Mouse (Mus musculus): ENCODE measurements at regions not wholly inside any gene's neighbourhood (a gene's known extent, or its start where the extent isn't known, plus 50 kb on each side); places are given as distances from the start of the nearest gene placed in this dataset.
"Not testable (repeated sequence)": the region's sequence is repeated elsewhere in the genome, so short reads cannot be mapped to it uniquely, and the experiment has no call there.

DNA sequence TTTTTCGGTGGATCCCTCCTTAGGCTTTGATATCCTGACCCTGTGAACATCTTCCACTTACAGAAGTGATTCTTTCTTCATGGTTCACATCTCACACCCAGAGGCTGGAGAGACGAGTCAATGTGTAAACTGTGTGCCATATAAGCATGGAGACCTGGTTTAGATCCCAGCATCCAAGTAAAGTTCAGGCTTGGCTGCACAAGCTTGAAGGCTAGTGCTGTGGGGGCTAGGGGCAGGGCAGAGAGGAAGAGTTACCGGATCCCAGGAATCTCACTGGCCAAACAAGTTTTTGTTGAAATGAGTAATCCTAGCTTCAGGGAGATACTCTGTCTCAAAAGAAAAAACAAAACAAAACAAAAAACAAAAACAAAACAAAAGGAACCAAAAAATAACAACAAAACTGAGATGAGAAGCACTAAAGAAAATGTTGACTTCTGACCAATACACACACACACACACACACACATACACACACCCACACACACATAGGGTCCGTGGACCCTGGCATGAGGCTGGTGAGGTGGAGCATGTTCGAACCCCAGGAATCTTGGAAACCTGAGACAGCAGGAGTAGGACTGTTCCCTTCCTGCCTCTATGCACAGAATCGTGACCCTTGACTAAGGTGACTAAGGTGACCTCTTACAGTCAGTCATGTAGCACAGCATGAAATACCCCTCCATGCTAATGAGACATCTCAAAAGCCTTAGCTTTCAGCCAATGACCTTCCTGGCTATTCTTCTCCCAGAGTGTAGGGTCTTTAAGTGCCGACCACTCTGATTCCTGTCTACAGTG, 55.2 kb downstream of the Gm12728 start:
- no peak for DNase-seq (ENCODE audit: extremely low spot score in 1 of 2, low spot score in 1 of 2)

- DNase-seq (ENCODE audit: extremely low spot score in 1 of 2, low spot score in 1 of 2), result not testable (repeated sequence)
Observed at GRCm38 (mm10) chr4:105845998-105846989, 56.6 kb downstream of the Gm12728 start.

- DNase-seq (ENCODE audit: extremely low spot score in 1 of 2, low spot score in 1 of 2), result no peak
Observed at GRCm38 (mm10) chr4:105853086-105853485, 63.4 kb downstream of the Gm12728 start.

- no peak for DNase-seq (ENCODE audit: extremely low spot score in 1 of 2, low spot score in 1 of 2)
Observed at GRCm38 (mm10) chr4:105859052-105859864, 69.6 kb downstream of the Gm12728 start.

DNA sequence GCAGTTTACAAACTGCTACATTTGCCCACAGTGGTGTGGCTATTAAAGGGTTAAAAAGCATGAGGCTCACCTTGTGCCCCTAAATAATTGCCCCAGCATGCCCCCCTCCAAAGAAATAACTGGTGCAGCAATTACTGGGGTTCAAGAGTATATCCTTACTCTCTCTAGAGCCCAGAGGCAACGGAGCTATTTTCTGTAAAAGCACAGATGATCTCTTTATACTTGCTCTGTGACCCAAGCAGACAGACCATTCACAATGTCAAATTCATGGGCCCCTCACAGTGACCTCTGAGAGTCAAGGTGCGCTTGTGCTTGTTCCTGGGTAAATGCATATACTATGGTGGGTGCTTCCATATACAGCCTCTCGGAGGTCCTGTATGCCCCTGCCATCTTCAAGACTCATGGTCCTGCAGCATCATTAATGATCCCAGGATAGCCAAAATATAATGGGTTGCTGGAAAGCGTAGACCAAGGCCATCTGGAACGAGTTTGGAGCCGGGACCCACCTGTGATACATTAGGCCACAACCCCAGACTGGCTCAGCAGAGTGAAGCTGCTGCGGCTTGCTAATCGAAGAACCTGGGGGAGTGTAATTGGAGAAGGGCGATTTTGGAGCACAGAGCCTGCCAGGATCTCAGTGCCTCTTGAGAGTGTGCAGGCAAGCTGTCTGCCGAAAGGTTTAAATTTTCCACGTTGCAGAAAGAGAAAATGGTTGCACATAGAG, 71.4 kb downstream of the Gm12728 start:
- DNase-seq (ENCODE audit: extremely low spot score in 1 of 2, low spot score in 1 of 2), result no peak

GRCm38 (mm10) chr4:105861654-105862037, 72.0 kb downstream of the Gm12728 start:
- DNase-seq (ENCODE audit: extremely low spot score in 1 of 2, low spot score in 1 of 2), result no peak

DNA sequence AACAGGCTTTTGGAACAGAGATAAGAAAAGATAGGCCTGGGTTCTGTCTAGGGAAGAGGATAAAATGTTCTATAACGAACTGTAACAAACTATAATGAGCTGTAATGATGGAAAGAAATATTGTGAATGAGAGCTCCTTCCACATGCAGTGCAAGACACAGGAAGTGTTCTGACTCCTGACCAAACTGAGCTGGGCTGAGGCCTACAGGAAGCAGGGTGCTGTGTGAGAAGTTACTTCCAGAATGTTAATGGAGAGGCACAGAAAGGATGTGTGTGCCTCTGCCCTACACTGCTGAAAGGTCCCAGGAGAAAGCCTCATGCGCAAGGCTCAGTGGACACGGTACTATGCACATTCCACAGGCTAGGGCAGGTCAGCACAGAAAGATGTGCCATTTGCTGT, 80.8 kb downstream of the Gm12728 start:
- DNase-seq (ENCODE audit: extremely low spot score in 1 of 2, low spot score in 1 of 2), result no peak

GRCm38 (mm10) chr4:105877246-105877645, 87.6 kb downstream of the Gm12728 start:
- no peak for DNase-seq (ENCODE audit: extremely low spot score in 1 of 2, low spot score in 1 of 2)

GRCm38 (mm10) chr4:105879891-105880290, 90.2 kb downstream of the Gm12728 start:
- no peak for DNase-seq (ENCODE audit: extremely low spot score in 1 of 2, low spot score in 1 of 2)

GRCm38 (mm10) chr4:105884791-105885190, 95.1 kb downstream of the Gm12728 start:
- no peak for DNase-seq (ENCODE audit: extremely low spot score in 1 of 2, low spot score in 1 of 2)

DNA sequence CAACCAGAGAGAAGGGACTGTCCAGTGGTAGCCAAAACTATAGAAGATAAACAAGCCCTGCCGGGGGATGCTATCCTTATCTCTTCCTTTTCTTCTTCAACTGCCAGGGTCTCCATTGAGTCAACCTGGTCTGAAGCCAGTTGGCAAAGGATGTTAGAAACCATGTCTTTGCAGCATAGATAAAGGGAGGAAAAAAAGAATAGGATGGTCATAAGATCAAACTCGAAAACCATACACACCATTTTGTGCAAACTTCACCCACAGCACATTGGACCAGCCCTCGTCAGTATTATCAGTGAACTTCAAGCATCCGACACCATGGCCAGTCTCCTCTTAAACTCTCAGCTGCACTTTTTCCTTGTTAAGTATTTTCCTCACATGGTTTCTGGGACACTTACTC, 101.8 kb downstream of the Gm12728 start:
- no peak for DNase-seq (ENCODE audit: extremely low spot score in 1 of 2, low spot score in 1 of 2)

- no peak for DNase-seq (ENCODE audit: extremely low spot score in 1 of 2, low spot score in 1 of 2)
Observed at GRCm38 (mm10) chr4:105892065-105892464, 102.4 kb downstream of the Gm12728 start.

GRCm38 (mm10) chr4:105895116-105895515, 105.4 kb downstream of the Gm12728 start:
- DNase-seq (ENCODE audit: extremely low spot score in 1 of 2, low spot score in 1 of 2), result no peak

- no peak for DNase-seq (ENCODE audit: extremely low spot score in 1 of 2, low spot score in 1 of 2)
Observed at GRCm38 (mm10) chr4:105898054-105898847, 108.6 kb downstream of the Gm12728 start.

- DNase-seq (ENCODE audit: extremely low spot score in 1 of 2, low spot score in 1 of 2), result no peak
Observed at GRCm38 (mm10) chr4:105904896-105905295, 115.2 kb downstream of the Gm12728 start.

DNA sequence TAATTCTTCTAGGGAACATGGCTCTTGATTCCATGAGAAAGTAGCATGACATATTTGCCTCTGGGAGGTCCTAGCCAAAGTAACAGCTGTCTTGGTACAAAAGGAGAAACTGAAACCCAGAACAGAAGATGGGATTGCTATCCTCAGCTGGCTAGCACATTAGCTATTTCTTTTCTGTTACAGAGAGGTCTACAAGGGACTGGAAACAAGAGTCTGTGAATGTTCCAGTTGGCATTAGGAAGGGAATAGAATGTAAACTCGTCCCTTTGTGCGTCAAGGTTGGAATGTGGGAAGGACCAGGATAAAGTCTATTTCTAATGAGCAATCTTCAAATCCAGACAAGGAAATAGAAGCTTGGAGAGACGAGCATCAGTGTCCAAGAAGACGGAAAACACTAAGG, 116.7 kb downstream of the Gm12728 start:
- no peak for DNase-seq (ENCODE audit: extremely low spot score in 1 of 2, low spot score in 1 of 2)

DNA sequence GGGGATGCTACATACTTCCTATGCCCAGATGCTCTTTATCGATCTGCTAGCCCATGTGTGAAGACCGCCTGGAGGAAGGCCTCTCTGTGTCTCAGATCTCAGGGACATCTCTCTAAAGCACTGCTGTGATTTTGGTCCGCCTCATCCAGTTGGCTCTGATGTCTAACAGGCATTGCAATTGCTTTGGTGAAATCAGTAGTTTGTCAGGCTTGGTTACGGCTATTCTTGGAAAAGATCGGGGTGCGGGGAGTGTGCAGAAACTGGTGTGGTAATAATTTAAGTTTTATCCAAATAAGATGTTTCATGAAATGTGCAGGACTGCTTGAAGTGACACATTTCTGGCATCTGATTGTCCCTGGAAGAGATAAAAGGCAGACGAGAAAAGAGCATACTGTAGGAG, 117.9 kb downstream of the Gm12728 start:
- DNase-seq (ENCODE audit: extremely low spot score in 1 of 2, low spot score in 1 of 2), result no peak

GRCm38 (mm10) chr4:105908281-105908680, 118.6 kb downstream of the Gm12728 start:
- DNase-seq (ENCODE audit: extremely low spot score in 1 of 2, low spot score in 1 of 2), result no peak

- DNase-seq (ENCODE audit: extremely low spot score in 1 of 2, low spot score in 1 of 2), result no peak
Observed at GRCm38 (mm10) chr4:105909272-105909671, 119.6 kb downstream of the Gm12728 start.

All from layer of hippocampus, postnatal 25 days (tissue).